9 mouse cellular contexts compared by ENCODE assay signal in genomic region chr10:68164723-68165706, GRCm38 (mm10).
DNase-seq lines count a peak whose midpoint lies in the region; ATAC-seq and TF ChIP-seq lines count a peak whose summit lies in the region.
"Had no signal": no experiment of that assay in that cellular context is flagged by ENCODE, and none has a peak within 500 bp of the region (broad histone marks: within the 10 kb centered on the region; RNA-seq: fewer than 3 reads in every experiment).

No protein-coding gene starts in this region.

- H3K27me3 ChIP-seq in forebrain, postnatal 0 days (ENCODE audit: insufficient read depth, low read length), result no peaks in the 10 kb centered on the region
- H3K27me3 ChIP-seq in forebrain, embryonic 11.5 days (ENCODE audit: control insufficient read depth, insufficient read depth, low read length), result no peaks in the 10 kb centered on the region
- H3K27me3 ChIP-seq in kidney, embryonic 15.5 days, result no peaks in the 10 kb centered on the region
- H3K27me3 ChIP-seq: midbrain, embryonic 12.5 days had no signal

- no peaks in the 10 kb centered on the region for H3K36me3 ChIP-seq in forebrain, postnatal 0 days (ENCODE audit: insufficient read depth)
- H3K36me3 ChIP-seq in forebrain, embryonic 11.5 days (ENCODE audit: control insufficient read depth, insufficient read depth, low read length), result no peaks in the 10 kb centered on the region
- H3K36me3 ChIP-seq in kidney, embryonic 15.5 days, result peaks cover 2% of the 10 kb centered on the region; the same call in 1 of the 2 replicates
- H3K36me3 ChIP-seq: midbrain, embryonic 12.5 days had no signal

- no peak for TF ChIP-seq CTCF in forebrain, postnatal 0 days (IDR thresholded peaks at IDR 0.05; ENCODE audit: low read depth)

- no peak overlapping the region for H3K4me3 ChIP-seq in forebrain, postnatal 0 days (ENCODE audit: low read depth, low read length)
- no peak overlapping the region for H3K4me3 ChIP-seq in forebrain, embryonic 11.5 days (ENCODE audit: low read depth, low read length)
- H3K4me3 ChIP-seq in kidney, embryonic 15.5 days (replicated peaks), result no peak overlapping the region
- H3K4me3 ChIP-seq: midbrain, embryonic 12.5 days had no signal

- ATAC-seq in forebrain, postnatal 0 days, result peak; percentile 70
- no peak for ATAC-seq in forebrain, embryonic 11.5 days (replicated peaks; ENCODE audit: low FRiP score)
- ATAC-seq in kidney, embryonic 15.5 days (replicated peaks; ENCODE audit: low FRiP score), result no peak

- H3K4me2 ChIP-seq in forebrain, postnatal 0 days (ENCODE audit: low read depth), result peak overlapping the region; percentile 17; the same call in 1 of the 2 replicates
- H3K4me2 ChIP-seq in forebrain, embryonic 11.5 days (ENCODE audit: low read depth, low read length, severe bottlenecking), result no peak overlapping the region
- H3K4me2 ChIP-seq in kidney, embryonic 15.5 days, result 0 out of 2 replicates have a peak overlapping the region, but pooled peaks have one; percentile 21
- H3K4me2 ChIP-seq: midbrain, embryonic 12.5 days had no signal

- H3K9me3 ChIP-seq in forebrain, postnatal 0 days (ENCODE audit: low read length), result no peaks in the 10 kb centered on the region
- no peaks in the 10 kb centered on the region for H3K9me3 ChIP-seq in forebrain, embryonic 11.5 days (ENCODE audit: control insufficient read depth, low read length)
- H3K9me3 ChIP-seq in kidney, embryonic 15.5 days (replicated peaks), result no peaks in the 10 kb centered on the region
- H3K9me3 ChIP-seq: midbrain, embryonic 12.5 days had no signal

- peak; percentile 69 for DNase-seq in forebrain, postnatal 0 days
- no peak for DNase-seq in forebrain, embryonic 11.5 days (ENCODE audit: low spot score)
- no peak for DNase-seq in kidney, postnatal 25 days
- peak; percentile 30 to 47 for DNase-seq in spleen, postnatal 36 days (ENCODE audit: low spot score in 2 of 2)
- DNase-seq in spleen, postnatal 10 days (ENCODE audit: low spot score in 2 of 2), result no peak
- no peak for DNase-seq in adrenal gland, postnatal 14 days
- DNase-seq in adrenal gland, postnatal 10 days, result no peak

- no peak overlapping the region for H3K9ac ChIP-seq in forebrain, postnatal 0 days
- no peak overlapping the region for H3K9ac ChIP-seq in forebrain, embryonic 11.5 days (ENCODE audit: low read length)
- no peak overlapping the region for H3K9ac ChIP-seq in kidney, embryonic 15.5 days
- H3K9ac ChIP-seq: midbrain, embryonic 12.5 days had no signal

- peaks cover 13% of the 10 kb centered on the region for H3K4me1 ChIP-seq in forebrain, postnatal 0 days (ENCODE audit: insufficient read depth)
- H3K4me1 ChIP-seq in forebrain, embryonic 11.5 days (replicated peaks; ENCODE audit: control insufficient read depth, insufficient read depth, low read length), result peaks cover 4% of the 10 kb centered on the region; the same call in 1 of the 2 replicates
- peaks cover 55% of the 10 kb centered on the region for H3K4me1 ChIP-seq in kidney, embryonic 15.5 days

- peak overlapping the region; percentile 64 for H3K27ac ChIP-seq in forebrain, postnatal 0 days (ENCODE audit: low read depth, low read length)
- no peak overlapping the region for H3K27ac ChIP-seq in forebrain, embryonic 11.5 days (ENCODE audit: low read depth, low read length)
- peak overlapping the region; percentile 92 for H3K27ac ChIP-seq in kidney, embryonic 15.5 days
- H3K27ac ChIP-seq: midbrain, embryonic 12.5 days had no signal

- 47% methylated on average over 8 of the region's 8 CpGs for WGBS in forebrain, postnatal 0 days
- WGBS in forebrain, embryonic 11.5 days, result 69% methylated on average over 8 of the region's 8 CpGs
- 68% methylated on average over 8 of the region's 8 CpGs for WGBS in kidney, embryonic 15.5 days

Comparison
In these comparisons a context has a peak if more than half of its experiments do, and no peak if none do; other contexts are left out.
1. DNase-seq: peak in forebrain, postnatal 0 days (single experiment) and spleen, postnatal 36 days (2 of 2); none in forebrain, embryonic 11.5 days (single experiment), kidney, postnatal 25 days (0 of 2), spleen, postnatal 10 days (0 of 2), adrenal gland, postnatal 14 days (single experiment) and adrenal gland, postnatal 10 days (single experiment).